Mouse (Mus musculus) olfactory bulb, adult 2 months (tissue): ENCODE measurements around the gene Rin2. TPM values are rescaled to one million over a fixed set of nuclear protein-coding genes. Genes with fewer than 3 reads are reported as not detected.

Experiments used
- H3K27ac ChIP-seq: fragments of 200-500 bp; 2 replicates; pipeline ENCODE4 v1.5.1; 2012; ENCODE audit warnings: low read depth, low read length; ENCODE audit not compliant: insufficient read depth
- H3K4me1 ChIP-seq: fragments of 200-500 bp; 2 replicates; pipeline ENCODE4 v1.6.1; 2012; ENCODE audit warnings: low read length; ENCODE audit not compliant: control insufficient read depth, insufficient read depth
- H3K4me3 ChIP-seq: fragments of 200-500 bp; 2 replicates; pipeline ENCODE4 v1.5.1; 2012; ENCODE audit warnings: mild to moderate bottlenecking, low read depth, low read length, moderate library complexity; ENCODE audit not compliant: insufficient read depth
- CTCF ChIP-seq: fragments of 200-500 bp; IDR thresholded peaks from 2 replicates; pipeline ENCODE4 v1.5.1; 2012; ENCODE audit warnings: low read depth, mild to moderate bottlenecking, low read length, moderate library complexity; ENCODE audit not compliant: insufficient read depth
- POLR2A ChIP-seq: fragments of 200-500 bp; IDR thresholded peaks from 2 replicates; pipeline ENCODE4 v1.6.1; 2012; ENCODE audit warnings: mild to moderate bottlenecking, low read depth, low read length, moderate library complexity; ENCODE audit not compliant: insufficient read depth
- WGBS: fragments of 180-500 bp; shearing (Covaris S2); methylation state at CpG from one replicate; pipeline ENCODE4 v1.1.7; 2018; 5-methylcytosine and 5-hydroxymethylcytosine counted together
- polyA plus RNA-seq: library from polyadenylated mRNA; stranded (reverse); fragments of >200 nt; gene quantifications from 2 replicates; pipeline ENCODE4 v1.2.4, GENCODE M21; 2012; ENCODE audit warnings: low replicate concordance; ENCODE audit not compliant: missing spikeins, insufficient read depth, insufficient read length

The Rin2 gene
- polyA plus RNA-seq, 1 experiment, result not detected

DNA sequence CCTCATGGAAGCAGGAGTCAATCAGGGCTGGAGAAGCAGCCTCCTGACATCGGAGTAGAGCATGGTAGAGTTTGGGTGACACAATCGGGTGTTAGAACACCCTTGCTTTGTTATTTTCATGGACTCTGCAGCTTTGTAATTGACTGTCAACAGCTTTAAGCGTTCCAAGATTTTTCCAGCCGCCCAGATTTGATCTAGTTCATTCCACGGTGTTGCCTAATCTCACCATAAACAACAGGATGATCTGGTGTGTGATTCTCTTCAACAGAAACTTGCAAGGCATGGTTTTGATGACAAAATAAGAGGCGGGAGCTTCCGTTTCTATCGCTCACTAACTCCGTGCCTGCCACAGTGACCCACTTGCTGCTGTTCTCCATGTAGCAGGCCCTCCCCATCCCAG, 180.8 kb downstream of the Rin2 start:
- Histone ChIP-seq H3K4me3 (no peak overlapping the region), H3K4me1 (peaks cover 15% of the 10 kb centered on the region), H3K27ac (no peak overlapping the region)
- WGBS, result 82% methylated on average over 9 of the region's 9 CpGs
- TF ChIP-seq CTCF (no peak), POLR2A (no peak)

DNA sequence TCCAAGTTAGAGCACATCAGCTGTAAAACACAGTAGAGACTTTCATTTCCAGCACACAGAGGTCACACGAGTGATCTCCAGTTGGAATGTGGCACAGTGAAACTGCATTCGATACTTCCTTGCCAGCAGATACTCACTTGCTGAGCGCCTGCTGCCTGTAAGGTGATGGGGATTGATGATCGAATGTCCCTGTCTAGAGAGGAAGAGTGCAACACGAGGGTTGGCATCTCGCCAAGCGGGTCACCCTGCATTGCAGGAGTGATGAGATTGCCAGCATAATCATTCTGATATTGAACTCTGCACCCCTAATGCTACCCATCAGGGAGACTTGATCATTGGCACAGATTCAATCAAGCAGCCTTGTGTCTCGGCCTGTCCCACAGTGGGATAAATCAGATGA, 182.8 kb downstream of the Rin2 start:
- Histone ChIP-seq H3K4me1 (peaks cover 19% of the 10 kb centered on the region), H3K4me3 (no peak overlapping the region), H3K27ac (no peak overlapping the region)
- 76% methylated on average over 8 of the region's 8 CpGs for WGBS
- TF ChIP-seq CTCF (no peak), POLR2A (no peak)

DNA sequence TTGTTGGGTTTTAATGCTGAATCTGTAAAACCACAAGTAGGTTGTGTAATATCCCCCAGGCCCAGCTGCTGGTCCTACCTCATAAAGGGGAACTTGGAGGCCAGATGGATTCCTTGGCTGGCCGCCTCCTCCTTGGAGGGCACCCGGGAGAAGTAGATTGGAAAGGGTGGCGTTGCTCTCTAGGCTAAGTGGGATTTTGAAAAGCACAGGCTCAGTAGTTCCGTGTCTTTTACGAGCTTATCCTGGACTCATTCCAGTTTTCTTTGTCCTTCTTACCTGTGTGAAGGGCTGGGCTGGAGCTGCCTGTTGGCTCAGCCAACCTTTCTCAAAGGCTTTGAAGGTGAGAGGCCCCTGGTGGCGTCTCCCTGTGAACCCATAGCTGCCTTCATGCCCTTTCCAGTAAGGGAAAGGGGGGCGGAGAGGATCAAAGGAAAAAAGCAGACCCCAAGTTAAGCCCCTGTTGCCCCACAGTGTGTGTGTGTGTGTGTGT, 184.5 kb downstream of the Rin2 start:
- H3K4me1 ChIP-seq, result peaks cover 23% of the 10 kb centered on the region
- peak overlapping the region; percentile 53 for H3K4me3 ChIP-seq
- peak overlapping the region; percentile 91 for H3K27ac ChIP-seq
- 34% methylated on average over 7 of the region's 7 CpGs for WGBS
- TF ChIP-seq CTCF (no peak), POLR2A (0 out of 2 replicates have a peak, but pooled peaks have one; percentile 6)

GRCm38 (mm10) chr2:145859932-145860801, 185.2 kb downstream of the Rin2 start:
- TF ChIP-seq POLR2A (0 out of 2 replicates have a peak, but pooled peaks have one; percentile 1), CTCF (peak; percentile 58; the same call in 1 of the 2 replicates)
- WGBS, result 3% methylated on average over 40 of the region's 40 CpGs
- Histone ChIP-seq H3K4me1 (peaks cover 23% of the 10 kb centered on the region), H3K4me3 (peak overlapping the region; percentile 53), H3K27ac (peak overlapping the region; percentile 91)

DNA sequence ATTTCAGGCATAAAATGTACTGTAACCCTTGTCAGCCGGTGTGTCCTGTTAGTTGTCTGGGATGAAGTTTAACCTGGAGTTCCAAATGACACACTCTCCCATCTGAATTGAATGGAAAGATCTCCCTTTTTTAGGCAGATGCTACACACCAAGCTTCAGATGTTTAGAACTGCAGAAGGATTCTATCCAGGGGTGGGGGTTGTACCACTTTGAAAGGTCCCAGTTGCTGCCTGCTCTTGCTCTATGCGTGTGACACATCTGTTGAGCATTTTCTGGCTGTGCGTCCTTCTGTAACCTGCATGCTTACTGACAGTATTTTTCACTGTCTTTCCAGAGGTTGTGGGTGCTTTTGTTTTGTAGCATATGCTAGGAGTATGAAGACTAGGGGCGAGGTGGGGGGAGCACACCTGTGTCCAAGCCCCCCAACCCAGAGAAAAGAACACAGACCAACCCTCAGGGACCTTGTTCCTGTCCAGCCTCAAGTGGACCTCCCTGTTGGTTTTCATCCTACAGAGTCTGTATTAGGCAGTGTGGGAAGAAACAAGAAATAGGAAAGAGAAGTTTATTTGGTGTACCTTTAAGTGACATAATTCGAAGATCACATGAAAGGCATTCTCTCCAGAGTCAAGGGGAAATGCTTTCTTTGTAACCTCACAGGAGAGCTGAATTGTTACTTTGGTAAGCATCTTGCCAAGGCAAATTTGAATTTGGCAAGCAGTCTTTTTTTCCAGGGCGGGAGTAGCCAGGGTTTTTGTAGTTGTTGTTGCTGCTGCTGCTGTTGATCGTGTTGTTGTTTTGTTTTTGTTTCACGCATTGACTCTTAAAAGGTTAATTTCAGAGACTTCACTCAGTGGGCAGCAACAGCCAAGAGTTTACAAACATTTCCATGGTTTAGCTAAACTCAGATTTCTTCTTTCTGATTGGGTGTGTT, 186.4 kb downstream of the Rin2 start:
- WGBS, result 19% methylated on average over 8 of the region's 8 CpGs
- TF ChIP-seq CTCF (no peak), POLR2A (no peak)
- Histone ChIP-seq H3K27ac (peak overlapping the region; percentile 91), H3K4me3 (peak overlapping the region; percentile 38), H3K4me1 (peaks cover 23% of the 10 kb centered on the region)

DNA sequence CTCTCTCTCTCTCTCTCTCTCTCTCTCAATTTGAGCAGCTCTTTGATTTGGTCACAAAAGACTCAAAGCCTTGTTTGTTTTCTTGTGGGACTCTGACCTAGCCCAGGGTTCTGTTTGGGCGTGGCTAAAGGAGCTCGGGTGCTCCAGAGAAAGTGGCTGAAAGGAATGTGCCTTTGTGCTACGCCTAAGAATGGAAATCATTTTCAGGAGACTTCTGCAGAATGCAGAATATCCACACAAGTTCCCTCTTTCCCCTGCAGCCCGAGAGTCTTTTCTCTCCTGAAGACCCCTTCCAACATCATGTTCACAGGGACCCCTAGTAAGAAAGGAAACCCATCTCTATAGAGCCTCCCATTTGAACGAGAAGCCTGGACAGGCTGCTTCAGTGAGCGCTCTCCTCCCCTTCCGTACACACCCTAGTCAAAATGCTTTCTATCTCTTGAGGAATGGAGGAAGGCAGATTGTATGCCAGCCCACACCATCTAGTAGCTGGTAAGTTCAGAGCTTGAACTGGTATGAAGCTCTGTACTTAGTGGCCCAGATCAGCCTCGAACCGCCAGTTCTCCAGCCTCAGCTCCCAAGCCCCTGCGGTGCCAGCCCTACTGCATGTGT, 187.3 kb downstream of the Rin2 start:
- TF ChIP-seq POLR2A (no peak), CTCF (no peak)
- Histone ChIP-seq H3K27ac (peak overlapping the region; percentile 68), H3K4me1 (peaks cover 23% of the 10 kb centered on the region), H3K4me3 (peak overlapping the region; percentile 39)
- WGBS, result 38% methylated on average over 10 of the region's 10 CpGs

DNA sequence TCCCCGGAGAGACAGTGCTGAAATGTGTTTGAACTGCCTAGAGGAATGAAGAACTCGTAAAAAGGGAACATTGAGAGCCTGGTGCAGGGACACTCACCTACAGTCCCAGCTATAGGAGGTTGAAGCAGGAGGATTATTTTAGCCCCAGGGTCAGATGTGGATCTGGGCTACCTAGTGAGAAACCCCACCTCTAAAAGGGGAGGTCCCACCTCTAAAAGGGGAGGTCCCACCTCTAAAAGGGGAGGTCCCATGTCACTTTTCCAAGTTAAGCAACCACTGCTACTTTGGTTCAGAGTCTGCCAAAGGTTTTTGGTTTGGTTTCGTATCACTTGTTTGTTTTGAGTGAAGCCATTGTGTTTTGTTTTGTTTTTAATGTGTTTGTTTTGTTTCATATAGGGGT, 190.3 kb downstream of the Rin2 start:
- H3K27ac ChIP-seq, result no peak overlapping the region
- 86% methylated on average over 3 of the region's 3 CpGs for WGBS
- no peak for TF ChIP-seq CTCF
- TF ChIP-seq POLR2A, result no peak
- no peak overlapping the region for H3K4me3 ChIP-seq
- H3K4me1 ChIP-seq, result peaks cover 13% of the 10 kb centered on the region

- no peak for TF ChIP-seq CTCF
- TF ChIP-seq POLR2A, result no peak
- Histone ChIP-seq H3K4me1 (peaks cover 8% of the 10 kb centered on the region; the same call in 1 of the 2 replicates), H3K4me3 (no peak overlapping the region), H3K27ac (no peak overlapping the region)
- WGBS, result 93% methylated on average over 3 of the region's 3 CpGs
These were observed 191.2 kb downstream of the Rin2 start for GRCm38 (mm10) chr2:145866238-145866637.
